In the genomic region with DNA sequence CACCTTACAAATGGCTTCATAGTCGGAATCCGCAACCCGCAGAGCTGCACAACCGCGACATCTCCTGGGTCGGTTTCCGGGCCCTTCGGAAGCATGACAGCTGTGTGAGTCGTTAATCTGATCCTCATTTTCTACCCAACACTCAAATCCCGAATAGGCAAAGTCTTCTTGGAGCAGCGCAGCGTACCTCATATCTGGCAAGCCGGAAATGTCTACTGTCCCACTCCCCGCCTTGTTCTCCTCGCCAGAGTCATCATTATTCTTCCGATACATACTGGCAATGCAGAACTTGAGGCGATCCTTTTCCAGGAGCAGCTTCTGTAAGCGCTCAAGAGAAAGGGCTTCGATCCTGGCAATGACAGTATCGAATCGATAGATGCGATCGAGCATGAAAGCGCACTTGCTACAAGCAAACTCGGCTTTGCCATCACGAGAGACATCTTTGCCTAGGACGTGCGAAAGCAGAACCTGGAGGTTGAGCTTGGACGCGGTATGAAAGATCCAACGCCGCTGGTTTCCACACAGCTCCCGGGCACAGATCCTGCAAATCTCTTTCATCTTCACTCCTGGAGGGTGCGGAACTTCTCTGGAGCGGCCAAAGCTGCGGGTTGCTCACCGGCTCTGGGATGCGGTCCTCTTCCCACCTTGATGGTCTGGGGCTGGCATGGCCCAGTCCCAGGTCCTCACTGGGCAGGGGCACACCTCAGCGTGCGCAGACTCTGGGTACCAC, we compare ENCODE assay signal across 8 mouse cellular contexts.
DNase-seq lines count a peak whose midpoint lies in the region; ATAC-seq and TF ChIP-seq lines count a peak whose summit lies in the region.

No protein-coding gene starts in this region.

- H3K27me3 ChIP-seq in heart, embryonic 10.5 days (ENCODE audit: insufficient read depth, poor library complexity, severe bottlenecking): no peaks in the 10 kb centered on the region
- no peaks in the 10 kb centered on the region for H3K27me3 ChIP-seq in CH12.LX (replicated peaks)
- H3K27me3 ChIP-seq in embryonic facial prominence, embryonic 13.5 days: no peaks in the 10 kb centered on the region
- no peaks in the 10 kb centered on the region for H3K27me3 ChIP-seq in hindbrain, embryonic 16.5 days (replicated peaks; ENCODE audit: control insufficient read depth, insufficient read depth, low read length)
- H3K27me3 ChIP-seq in lung, embryonic 16.5 days (ENCODE audit: control insufficient read depth, insufficient read depth, low read depth, low read length): no peaks in the 10 kb centered on the region
- H3K27me3 ChIP-seq in small intestine, adult 2 months (ENCODE audit: control insufficient read depth, insufficient read depth, low read length): no peaks in the 10 kb centered on the region

- DNase-seq in heart, embryonic 10.5 days (ENCODE audit: low spot score): peak; percentile 73
- no peak for DNase-seq in heart, adult 18-20 months
- no peak for DNase-seq in CH12.LX (ENCODE audit: extremely low read depth)
- DNase-seq in adrenal gland, adult 2 months: no peak

- TF ChIP-seq EP300 in CH12.LX (IDR thresholded peaks at IDR 0.05; ENCODE audit: low read length): no peak

- H3K9me3 ChIP-seq in heart, embryonic 10.5 days: no peaks in the 10 kb centered on the region
- H3K9me3 ChIP-seq in CH12.LX (replicated peaks; ENCODE audit: low read length): no peaks in the 10 kb centered on the region
- no peaks in the 10 kb centered on the region for H3K9me3 ChIP-seq in embryonic facial prominence, embryonic 13.5 days
- H3K9me3 ChIP-seq in hindbrain, embryonic 16.5 days (ENCODE audit: control insufficient read depth, low read length): no peaks in the 10 kb centered on the region
- no peaks in the 10 kb centered on the region for H3K9me3 ChIP-seq in lung, embryonic 16.5 days (ENCODE audit: control insufficient read depth, low read length)

- peaks cover 25% of the 10 kb centered on the region for H3K4me1 ChIP-seq in heart, embryonic 10.5 days
- H3K4me1 ChIP-seq in CH12.LX (ENCODE audit: control insufficient read depth in 1 of 2, insufficient read depth in 2 of 2): peaks cover 0 to 38% of the 10 kb centered on the region in 2 experiments; a peak in 2 of 4 replicates
- peaks cover 30% of the 10 kb centered on the region for H3K4me1 ChIP-seq in embryonic facial prominence, embryonic 13.5 days
- H3K4me1 ChIP-seq in hindbrain, embryonic 16.5 days (ENCODE audit: control insufficient read depth, insufficient read depth, low read depth, low read length): peaks cover 35% of the 10 kb centered on the region
- peaks cover 17% of the 10 kb centered on the region for H3K4me1 ChIP-seq in lung, embryonic 16.5 days (replicated peaks; ENCODE audit: control insufficient read depth, insufficient read depth, low read length)
- H3K4me1 ChIP-seq in small intestine, adult 2 months (ENCODE audit: control insufficient read depth, insufficient read depth, insufficient read length, low read length): peaks cover 3% of the 10 kb centered on the region; the same call in 1 of the 2 replicates

- H3K27ac ChIP-seq in heart, embryonic 10.5 days: peak overlapping the region; percentile 93
- H3K27ac ChIP-seq in CH12.LX (ENCODE audit: insufficient read depth, low read depth): peak overlapping the region; percentile 40; the same call in 1 of the 2 replicates
- H3K27ac ChIP-seq in embryonic facial prominence, embryonic 13.5 days: peak overlapping the region; percentile 91
- peak overlapping the region; percentile 98 for H3K27ac ChIP-seq in hindbrain, embryonic 16.5 days (ENCODE audit: low read depth, low read length)
- H3K27ac ChIP-seq in lung, embryonic 16.5 days (ENCODE audit: low read length): peak overlapping the region; percentile 87
- peak overlapping the region; percentile 87 for H3K27ac ChIP-seq in small intestine, adult 2 months (ENCODE audit: insufficient read depth, low read depth, low read length)

- 0 out of 2 replicates have a peak, but pooled peaks cover 6% of the 10 kb centered on the region for H3K36me3 ChIP-seq in heart, embryonic 10.5 days
- H3K36me3 ChIP-seq in CH12.LX (replicated peaks in 1 of 2; ENCODE audit: control insufficient read depth in 1 of 2, insufficient read depth in 1 of 2, low read length in 1 of 2): peaks cover 0 to 21% of the 10 kb centered on the region in 2 experiments
- no peaks in the 10 kb centered on the region for H3K36me3 ChIP-seq in embryonic facial prominence, embryonic 13.5 days
- no peaks in the 10 kb centered on the region for H3K36me3 ChIP-seq in hindbrain, embryonic 16.5 days (ENCODE audit: control insufficient read depth, insufficient read depth, low read length)
- no peaks in the 10 kb centered on the region for H3K36me3 ChIP-seq in lung, embryonic 16.5 days (ENCODE audit: control insufficient read depth, insufficient read depth, low read length)
- H3K36me3 ChIP-seq in small intestine, adult 2 months (ENCODE audit: control insufficient read depth, insufficient read depth, low read length): no peaks in the 10 kb centered on the region

- dilution Hi-C loops in CH12.LX (cut with MboI; ENCODE audit: extremely low pct_ligation_motif_present, extremely low pct_unique_long_range_greater_than_20kb, low sequenced_read_pairs): no loop called here

- peak; percentile 81 for ATAC-seq in embryonic facial prominence, embryonic 13.5 days (ENCODE audit: insufficient number of reproducible peaks, insufficient read depth, low FRiP score, low TSS enrichment, low read depth)
- ATAC-seq in hindbrain, embryonic 16.5 days: peak; percentile 91
- no peak for ATAC-seq in lung, embryonic 16.5 days (ENCODE audit: low read depth)

- no peak for TF ChIP-seq POLR2A in CH12.LX (IDR thresholded peaks at IDR 0.05; ENCODE audit: low read depth, low read length)
- TF ChIP-seq POLR2A in small intestine, adult 2 months (IDR thresholded peaks at IDR 0.05; ENCODE audit: low read depth, low read length): peak; percentile 45; the same call in 1 of the 2 replicates

- TF ChIP-seq RAD21 in CH12.LX (IDR thresholded peaks at IDR 0.05; ENCODE audit: low read depth, low read length): no peak

- H3K79me2 ChIP-seq in CH12.LX (replicated peaks; ENCODE audit: control insufficient read depth, extremely low read depth, insufficient read depth, poor library complexity, severe bottlenecking): peaks cover 16% of the 10 kb centered on the region; the same call in 1 of the 2 replicates

- WGBS in heart, embryonic 10.5 days: 7% methylated on average over 40 of the region's 40 CpGs
- WGBS in embryonic facial prominence, embryonic 13.5 days: 3% methylated on average over 40 of the region's 40 CpGs
- 3% methylated on average over 40 of the region's 40 CpGs for WGBS in hindbrain, embryonic 16.5 days
- 2% methylated on average over 40 of the region's 40 CpGs for WGBS in lung, embryonic 16.5 days
- WGBS in small intestine, adult 2 months: 1% methylated on average over 40 of the region's 40 CpGs

- H3K4me3 ChIP-seq in heart, embryonic 10.5 days: peak overlapping the region; percentile 79
- H3K4me3 ChIP-seq in CH12.LX (replicated peaks in 1 of 3; ENCODE audit: low read depth in 2 of 3, low read length in 2 of 3, poor library complexity in 1 of 3): peak overlapping the region; percentile 73 to 93 (median 80)
- peak overlapping the region; percentile 84 for H3K4me3 ChIP-seq in embryonic facial prominence, embryonic 13.5 days
- peak overlapping the region; percentile 83 for H3K4me3 ChIP-seq in hindbrain, embryonic 16.5 days (ENCODE audit: low read length)
- H3K4me3 ChIP-seq in lung, embryonic 16.5 days (ENCODE audit: low read length): peak overlapping the region; percentile 86
- peak overlapping the region; percentile 92 for H3K4me3 ChIP-seq in small intestine, adult 2 months (ENCODE audit: low read depth, low read length)

- in situ Hi-C loops in CH12.LX (cut with MboI; ENCODE audit: low pct_ligation_motif_present, low pct_unique_long_range_greater_than_20kb, low sequenced_read_pairs): loop anchor here (5.0 to 25.0 kb wide), 3 partner anchors 85 to 570 kb away; a partner anchor contains a TSS

- no peak for TF ChIP-seq CTCF in CH12.LX (conservative IDR thresholded peaks at IDR 0.05 in 1 of 2, IDR thresholded peaks at IDR 0.05 in 1 of 2; ENCODE audit: low read depth in 2 of 2, low read length in 2 of 2)
- TF ChIP-seq CTCF in small intestine, adult 2 months (IDR thresholded peaks at IDR 0.05; ENCODE audit: extremely low read depth, insufficient read length, insufficient replicate concordance, low read depth, low read length): no peak

- peak overlapping the region; percentile 74 for H3K4me2 ChIP-seq in CH12.LX (ENCODE audit: insufficient read depth, low read depth, poor library complexity, severe bottlenecking)
- peak overlapping the region; percentile 89 for H3K4me2 ChIP-seq in embryonic facial prominence, embryonic 13.5 days
- peak overlapping the region; percentile 80 for H3K4me2 ChIP-seq in hindbrain, embryonic 16.5 days (ENCODE audit: low read length)
- peak overlapping the region; percentile 77 for H3K4me2 ChIP-seq in lung, embryonic 16.5 days (ENCODE audit: low read depth, low read length)

- peak overlapping the region; percentile 53 for H3K9ac ChIP-seq in CH12.LX (ENCODE audit: insufficient read depth, low read depth)
- H3K9ac ChIP-seq in embryonic facial prominence, embryonic 13.5 days: peak overlapping the region; percentile 86
- peak overlapping the region; percentile 90 for H3K9ac ChIP-seq in hindbrain, embryonic 16.5 days (ENCODE audit: low read depth, low read length)
- H3K9ac ChIP-seq in lung, embryonic 16.5 days (ENCODE audit: low read length): peak overlapping the region; percentile 87

TF ChIP-seq in CH12.LX, 34 proteins besides CTCF, POLR2A, EP300 and RAD21:
- TF ChIP-seq RCOR1 (conservative IDR thresholded peaks at IDR 0.05; ENCODE audit: low read depth, low read length) (0 out of 2 replicates have a peak, but pooled peaks have one; percentile 29), MAX (IDR thresholded peaks at IDR 0.05; ENCODE audit: low read length) (peak; percentile 47; the same call in 1 of the 2 replicates), JUN (IDR thresholded peaks at IDR 0.05; ENCODE audit: insufficient read depth, low read depth, low read length) (no peak), TBP (conservative IDR thresholded peaks at IDR 0.05; ENCODE audit: low read depth, low read length) (0 out of 2 replicates have a peak, but pooled peaks have one; percentile 12), MXI1 (IDR thresholded peaks at IDR 0.05; ENCODE audit: low read depth, low read length) (peak; percentile 27), SIN3A (IDR thresholded peaks at IDR 0.05; ENCODE audit: low read length) (peak; percentile 45), MAFK (IDR thresholded peaks at IDR 0.05; ENCODE audit: insufficient replicate concordance, low read length) (no peak)

Comparison
In these comparisons a context has a peak if more than half of its experiments do, and no peak if none do; other contexts are left out.
1. H3K27ac ChIP-seq: peak in every context shown above with its lines; median percentile 98 in hindbrain, embryonic 16.5 days; 93 in heart, embryonic 10.5 days; 91 in embryonic facial prominence, embryonic 13.5 days; 87 in lung, embryonic 16.5 days; 87 in small intestine, adult 2 months; 40 in CH12.LX.